Mouse (Mus musculus): ENCODE measurements around the gene Vps54. TPM values are rescaled to one million over a fixed set of nuclear protein-coding genes. Genes with fewer than 3 reads are reported as not detected.

Vps54 gene
- total and polyA plus RNA-seq, 2 experiments from 2014 or later, result 5.6 to 40.2 TPM

- Histone ChIP-seq H3K9me3 (ENCODE audit: low read length) (no peaks in the 10 kb centered on the region), H3K27ac (ENCODE audit: low read depth, low read length) (no peak overlapping the region), H3K9ac (no peak overlapping the region), H3K4me1 (ENCODE audit: insufficient read depth) (no peaks in the 10 kb centered on the region), H3K36me3 (ENCODE audit: insufficient read depth) (no peaks in the 10 kb centered on the region), H3K4me3 (ENCODE audit: low read depth, low read length) (no peak overlapping the region), H3K27me3 (ENCODE audit: insufficient read depth, low read length) (no peaks in the 10 kb centered on the region), H3K4me2 (ENCODE audit: low read depth) (no peak overlapping the region)
- no peak for ATAC-seq
- TF ChIP-seq CTCF (IDR thresholded peaks at IDR 0.05; ENCODE audit: low read depth), result no peak
- no peak for DNase-seq
These were observed 14.1 kb upstream of the Vps54 start for GRCm38 (mm10) chr11:21224983-21225382.

- no peak for TF ChIP-seq CTCF (IDR thresholded peaks at IDR 0.05; ENCODE audit: low read depth)
- no peaks in the 10 kb centered on the region for H3K9me3 ChIP-seq (ENCODE audit: low read length)
- DNase-seq, result no peak
- H3K4me2 ChIP-seq (ENCODE audit: low read depth), result no peak overlapping the region
- H3K4me1 ChIP-seq (ENCODE audit: insufficient read depth), result peaks cover 4% of the 10 kb centered on the region; the same call in 1 of the 2 replicates
- H3K4me3 ChIP-seq (ENCODE audit: low read depth, low read length), result no peak overlapping the region
- no peak overlapping the region for H3K9ac ChIP-seq
- H3K27ac ChIP-seq (ENCODE audit: low read depth, low read length), result no peak overlapping the region
- ATAC-seq, result no peak
- H3K36me3 ChIP-seq (ENCODE audit: insufficient read depth), result no peaks in the 10 kb centered on the region
- H3K27me3 ChIP-seq (ENCODE audit: insufficient read depth, low read length), result no peaks in the 10 kb centered on the region
These were observed 3.7 kb upstream of the Vps54 start for GRCm38 (mm10) chr11:21235381-21235780.

- ATAC-seq (no peak), DNase-seq (no peak)
- 52% methylated on average over 2 of the region's 2 CpGs for WGBS
- Histone ChIP-seq H3K27ac (ENCODE audit: low read depth, low read length) (no peak overlapping the region), H3K4me3 (ENCODE audit: low read depth, low read length) (no peak overlapping the region), H3K27me3 (ENCODE audit: insufficient read depth, low read length) (no peaks in the 10 kb centered on the region), H3K36me3 (ENCODE audit: insufficient read depth) (no peaks in the 10 kb centered on the region), H3K9ac (no peak overlapping the region), H3K9me3 (ENCODE audit: low read length) (no peaks in the 10 kb centered on the region), H3K4me2 (ENCODE audit: low read depth) (no peak overlapping the region), H3K4me1 (ENCODE audit: insufficient read depth) (peaks cover 4% of the 10 kb centered on the region; the same call in 1 of the 2 replicates)
- no peak for TF ChIP-seq CTCF (IDR thresholded peaks at IDR 0.05; ENCODE audit: low read depth)
These were observed 3.3 kb upstream of the Vps54 start for GRCm38 (mm10) chr11:21235821-21236220.

- Histone ChIP-seq H3K9me3 (ENCODE audit: low read length) (no peaks in the 10 kb centered on the region), H3K27ac (ENCODE audit: low read depth, low read length) (no peak overlapping the region), H3K4me3 (ENCODE audit: low read depth, low read length) (no peak overlapping the region), H3K4me2 (ENCODE audit: low read depth) (no peak overlapping the region), H3K4me1 (ENCODE audit: insufficient read depth) (peaks cover 8% of the 10 kb centered on the region; the same call in 1 of the 2 replicates), H3K9ac (no peak overlapping the region), H3K27me3 (ENCODE audit: insufficient read depth, low read length) (no peaks in the 10 kb centered on the region), H3K36me3 (ENCODE audit: insufficient read depth) (no peaks in the 10 kb centered on the region)
- WGBS, result 87% methylated on average over 4 of the region's 4 CpGs
- ATAC-seq (no peak), DNase-seq (no peak)
- no peak for TF ChIP-seq CTCF (IDR thresholded peaks at IDR 0.05; ENCODE audit: low read depth)
These were observed 2.1 kb upstream of the Vps54 start for GRCm38 (mm10) chr11:21236996-21237395.

GRCm38 (mm10) chr11:21237474-21238278 lies 1.4 kb upstream of the Vps54 start:
- Histone ChIP-seq H3K4me3 (ENCODE audit: low read depth, low read length) (peak overlapping the region; percentile 89; the same call in 1 of the 2 replicates), H3K9me3 (ENCODE audit: low read length) (no peaks in the 10 kb centered on the region), H3K4me2 (ENCODE audit: low read depth) (peak overlapping the region; percentile 58), H3K4me1 (ENCODE audit: insufficient read depth) (peaks cover 8% of the 10 kb centered on the region; the same call in 1 of the 2 replicates), H3K36me3 (ENCODE audit: insufficient read depth) (no peaks in the 10 kb centered on the region), H3K27me3 (ENCODE audit: insufficient read depth, low read length) (no peaks in the 10 kb centered on the region), H3K27ac (ENCODE audit: low read depth, low read length) (no peak overlapping the region; the same call in 1 of the 2 replicates), H3K9ac (peak overlapping the region; percentile 98; the same call in 1 of the 2 replicates)
- WGBS, result 97% methylated on average over 2 of the region's 2 CpGs
- DNase-seq, result no peak
- ATAC-seq, result no peak
- TF ChIP-seq CTCF (IDR thresholded peaks at IDR 0.05; ENCODE audit: low read depth), result no peak

- WGBS, result under 1% methylated on average over 54 of the region's 65 CpGs
These were observed 631 bp upstream of the Vps54 start for GRCm38 (mm10) chr11:21238279-21239020.

More at GRCm38 (mm10) chr11:21238279-21239020, 631 bp upstream of the Vps54 start:
- Histone ChIP-seq H3K27ac (ENCODE audit: low read depth, low read length) (peak overlapping the region; percentile 96), H3K9ac (peak overlapping the region; percentile 98), H3K27me3 (ENCODE audit: insufficient read depth, low read length) (no peaks in the 10 kb centered on the region), H3K4me1 (ENCODE audit: insufficient read depth) (peaks cover 8% of the 10 kb centered on the region; the same call in 1 of the 2 replicates), H3K4me2 (ENCODE audit: low read depth) (peak overlapping the region; percentile 58), H3K36me3 (ENCODE audit: insufficient read depth) (no peaks in the 10 kb centered on the region), H3K9me3 (ENCODE audit: low read length) (no peaks in the 10 kb centered on the region), H3K4me3 (ENCODE audit: low read depth, low read length) (peak overlapping the region; percentile 89)
- DNase-seq, result peak; percentile 66
- TF ChIP-seq CTCF (IDR thresholded peaks at IDR 0.05; ENCODE audit: low read depth), result 0 out of 2 replicates have a peak, but pooled peaks have one; percentile 30
- ATAC-seq, result peak; percentile 88

Measured in forebrain, postnatal 0 days (tissue).